Mouse (Mus musculus) lung, postnatal 0 days (tissue): ENCODE data around the gene Dexi.

Source experiments
- CTCF ChIP-seq: IDR thresholded peaks from 2 replicates; pipeline ENCODE4 v1.5.1; 2016; ENCODE audit warnings: antibody characterized with exemption, mild to moderate bottlenecking
- EP300 ChIP-seq: IDR thresholded peaks from 2 replicates; pipeline ENCODE4 v1.6.1; 2016; ENCODE audit warnings: antibody characterized with exemption, mild to moderate bottlenecking, control low read depth

DNA sequence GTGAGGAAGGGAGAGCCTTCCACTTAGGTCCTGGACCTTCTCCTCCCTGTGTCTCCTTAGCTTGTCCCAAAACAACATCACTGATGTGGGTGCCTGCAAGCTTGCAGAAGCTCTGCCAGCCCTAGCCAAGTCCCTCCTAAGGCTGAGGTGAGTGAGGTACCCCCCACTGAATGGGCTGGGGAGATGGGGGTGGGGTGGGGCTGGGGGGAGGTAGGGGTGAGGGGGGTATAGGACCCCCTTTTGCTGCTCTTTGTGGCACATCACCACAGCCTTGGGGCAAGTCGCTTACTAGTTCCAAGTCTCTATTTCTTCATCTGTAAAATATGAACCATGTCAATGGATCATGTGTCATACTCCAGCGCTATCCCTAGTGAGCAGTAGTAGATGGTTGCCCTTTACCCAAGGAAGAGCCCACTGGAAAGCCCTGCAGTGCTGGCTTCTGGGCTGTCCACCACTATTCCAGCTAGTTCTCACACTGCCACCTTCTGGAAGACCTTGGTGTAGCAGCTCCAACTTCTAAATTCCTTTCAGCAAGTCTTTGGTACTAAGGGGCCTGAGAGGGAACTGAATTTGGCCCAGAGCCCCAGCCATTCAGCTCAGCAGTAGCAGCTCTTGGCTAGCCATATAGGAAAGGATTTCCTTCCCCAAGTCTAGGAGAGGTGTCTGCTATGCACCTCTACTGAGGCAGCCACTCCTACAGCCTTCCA, 21.8 kb downstream of the Dexi start:
- peak; percentile 88 for TF ChIP-seq CTCF
- no peak for TF ChIP-seq EP300
